Mouse (Mus musculus): ENCODE results near the gene Cbx1.

GRCm38 (mm10) chr11:96743000-96743399 lies 45.9 kb upstream of the Cbx1 start:
- TF ChIP-seq CTCF (IDR thresholded peaks at IDR 0.05; ENCODE audit: borderline replicate concordance, control insufficient read depth, extremely low read depth, insufficient read depth, low read length, poor library complexity), result no peak
- TF ChIP-seq POLR2A (IDR thresholded peaks at IDR 0.05; ENCODE audit: control insufficient read depth, extremely low read depth, insufficient read depth, low read length, poor library complexity), result no peak

All from thymus, adult 2 months (tissue).